Mouse (Mus musculus): Measurements from ENCODE around the gene Gapdhs.
A peak's percentile ranks its signal among the peaks of the same experiment; 100 is the strongest.
"Not testable (repeated sequence)": the region's sequence is repeated elsewhere in the genome, so short reads cannot be mapped to it uniquely, and the experiment has no call there.

The Gapdhs gene

GRCm38 (mm10) chr7:30743617-30744016 lies at the start of gene Gapdhs:
Gapdhs (minus strand) TSS chr7:30743681.
- not testable (repeated sequence) for DNase-seq

GRCm38 (mm10) chr7:30791921-30792320 lies 48.4 kb upstream of the Gapdhs start:
- DNase-seq: no peak

- no peak for DNase-seq
Measured at GRCm38 (mm10) chr7:30790141-30790540, 46.7 kb upstream of the Gapdhs start.

GRCm38 (mm10) chr7:30787377-30788022 lies 44.0 kb upstream of the Gapdhs start, which contains the start of gene Krtdap:
Krtdap (plus strand) TSS chr7:30787896.
- DNase-seq: peak in 1 of 2 experiments; percentile 13

GRCm38 (mm10) chr7:30785721-30786546 lies 42.5 kb upstream of the Gapdhs start:
- peak; percentile 32 to 58 for DNase-seq

GRCm38 (mm10) chr7:30785154-30785553 lies 41.7 kb upstream of the Gapdhs start:
- DNase-seq: no peak

- no peak for DNase-seq
Measured at GRCm38 (mm10) chr7:30782658-30783057, 39.2 kb upstream of the Gapdhs start.

- no peak for DNase-seq
Measured at GRCm38 (mm10) chr7:30781792-30782191, 38.3 kb upstream of the Gapdhs start.

GRCm38 (mm10) chr7:30777911-30778310 lies 34.4 kb upstream of the Gapdhs start:
- no peak for DNase-seq

- DNase-seq: no peak
Measured at GRCm38 (mm10) chr7:30777081-30777579, 33.6 kb upstream of the Gapdhs start.

GRCm38 (mm10) chr7:30776104-30776503 lies 32.6 kb upstream of the Gapdhs start:
- no peak for DNase-seq

GRCm38 (mm10) chr7:30769236-30769635 lies 25.8 kb upstream of the Gapdhs start:
- DNase-seq: no peak

GRCm38 (mm10) chr7:30766408-30766807 lies 22.9 kb upstream of the Gapdhs start:
- no peak for DNase-seq

- DNase-seq: no peak
Measured at GRCm38 (mm10) chr7:30765173-30765572, 21.7 kb upstream of the Gapdhs start.

- DNase-seq: no peak
Measured at GRCm38 (mm10) chr7:30763456-30763855, 20.0 kb upstream of the Gapdhs start, which contains the start of gene Dmkn. Dmkn (plus strand) TSS chr7:30763756.

- DNase-seq: no peak
Measured at GRCm38 (mm10) chr7:30761769-30762352, 18.4 kb upstream of the Gapdhs start.

- peak; percentile 60 to 63 for DNase-seq
Measured at GRCm38 (mm10) chr7:30758853-30759252, 15.4 kb upstream of the Gapdhs start.

GRCm38 (mm10) chr7:30757001-30757400 lies 13.5 kb upstream of the Gapdhs start:
- DNase-seq: no peak

- no peak for DNase-seq
Measured at GRCm38 (mm10) chr7:30751086-30751669, 7.7 kb upstream of the Gapdhs start, which contains the start of gene Sbsn. Sbsn (plus strand) TSS chr7:30751471.

GRCm38 (mm10) chr7:30749824-30750606 lies 6.5 kb upstream of the Gapdhs start:
- DNase-seq: no peak

GRCm38 (mm10) chr7:30747525-30748204 lies 4.2 kb upstream of the Gapdhs start:
- DNase-seq: no peak

All from cerebellum, postnatal 10 days (tissue).